In the genomic region with DNA sequence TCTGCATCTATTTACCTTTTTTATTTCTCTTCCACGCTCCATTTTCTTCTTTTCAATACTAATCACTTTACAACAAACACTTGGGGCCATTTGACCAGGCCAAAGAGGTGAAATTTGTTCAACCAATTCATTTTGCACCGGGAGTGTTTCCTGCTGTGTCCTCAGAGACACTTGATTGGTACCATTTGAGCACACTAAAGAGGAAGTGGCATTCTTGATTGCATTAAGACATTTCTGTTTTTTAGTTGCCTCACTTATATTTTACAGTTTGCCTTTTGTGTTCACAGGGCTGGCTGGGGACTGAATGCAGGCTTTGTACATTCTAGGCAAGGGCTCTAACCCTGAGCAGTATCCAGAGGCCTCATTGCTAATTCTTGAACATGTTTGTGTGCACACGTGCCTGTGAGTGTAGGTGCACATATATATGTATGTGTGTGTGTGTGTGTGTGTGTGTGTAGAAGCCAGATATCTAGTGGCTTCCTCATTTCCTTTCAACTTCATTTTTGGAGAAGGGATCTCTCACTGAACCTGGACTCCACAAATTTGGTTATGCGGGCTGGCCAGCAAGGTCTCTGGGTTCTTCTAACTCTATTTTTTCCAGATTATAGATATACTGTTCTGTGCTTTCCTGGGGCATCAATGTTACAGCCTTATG, we compare ENCODE assay signal across 14 mouse cellular contexts.
"Had no signal": no experiment of that assay in that cellular context is flagged by ENCODE, and none has a peak within 500 bp of the region (broad histone marks: within the 10 kb centered on the region; RNA-seq: fewer than 3 reads in every experiment).

No protein-coding gene starts in this region.

- H3K4me1 ChIP-seq: limb, embryonic 13.5 days; neural tube, embryonic 13.5 days had no signal

- DNase-seq: kidney, adult 18-20 months; kidney, postnatal 10 days; kidney, postnatal 4 days; left cerebral cortex, postnatal 4 days; lung, adult 18-20 months; right cerebral cortex, postnatal 14 days; thymus, adult 18-20 months; thymus, postnatal 25 days had no signal

- H3K9me3 ChIP-seq: limb, embryonic 13.5 days; midbrain, embryonic 10.5 days; neural tube, embryonic 13.5 days had no signal

- H3K36me3 ChIP-seq: limb, embryonic 13.5 days; midbrain, embryonic 10.5 days; neural tube, embryonic 13.5 days had no signal

- H3K27ac ChIP-seq: layer of hippocampus, adult 2 months; limb, embryonic 13.5 days; liver, embryonic 14.5 days; midbrain, embryonic 10.5 days; neural tube, embryonic 13.5 days had no signal

- ATAC-seq: midbrain, embryonic 16.5 days had no signal

- H3K4me2 ChIP-seq: limb, embryonic 13.5 days; neural tube, embryonic 13.5 days had no signal

- H3K4me3 ChIP-seq: layer of hippocampus, adult 2 months; limb, embryonic 13.5 days; midbrain, embryonic 10.5 days; neural tube, embryonic 13.5 days had no signal

- H3K27me3 ChIP-seq: limb, embryonic 13.5 days; neural tube, embryonic 13.5 days had no signal

- H3K9ac ChIP-seq: limb, embryonic 13.5 days; liver, embryonic 14.5 days; neural tube, embryonic 13.5 days had no signal
